Mouse (Mus musculus): ENCODE data around the gene Ppfia4.

DNA sequence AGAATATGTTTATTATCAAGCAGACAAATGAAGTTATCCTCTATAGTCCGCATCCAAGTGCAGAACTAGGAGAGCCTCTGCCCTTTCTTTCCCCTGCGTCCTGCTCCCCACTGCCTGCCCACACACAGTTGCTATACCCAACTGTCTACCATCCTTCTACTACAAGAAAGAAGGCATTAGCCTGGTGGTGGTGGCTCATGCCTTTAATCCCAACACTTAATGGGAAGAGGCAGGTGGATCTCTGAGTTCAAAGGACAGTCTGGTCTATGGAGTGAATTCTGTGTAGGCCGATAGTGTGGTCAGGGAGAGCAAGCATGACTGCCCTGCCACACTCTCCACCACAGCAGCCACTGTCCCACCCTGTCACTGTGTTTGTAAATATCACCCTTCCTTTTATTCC, 22.0 kb downstream of the Ppfia4 start:
- TF ChIP-seq CTCF (IDR thresholded peaks at IDR 0.05; ENCODE audit: low read depth) (no peak), EP300 (IDR thresholded peaks at IDR 0.05; ENCODE audit: low read depth) (no peak)

All from liver, embryonic 14.5 days (tissue).